Mouse (Mus musculus): Measurements from ENCODE around the gene Elavl3.

GRCm38 (mm10) chr9:22095854-22096307 is 44.1 kb upstream of the Elavl3 start:
- TF ChIP-seq CTCF (conservative IDR thresholded peaks at IDR 0.05; ENCODE audit: insufficient read depth, insufficient read length, low read depth, low read length) (peak; percentile 76), POLR2A (IDR thresholded peaks at IDR 0.05; ENCODE audit: low read depth, low read length) (no peak)

All from kidney, adult 2 months (tissue).